Mouse (Mus musculus): Measurements from ENCODE around the gene Ugt1a6a.
A peak's percentile ranks its signal among the peaks of the same experiment; 100 is the strongest.

The Ugt1a6a gene

GRCm38 (mm10) chr1:88249596-88249995 lies 115.0 kb downstream of the Ugt1a6a start:
- no peak for DNase-seq (ENCODE audit: low spot score)

GRCm38 (mm10) chr1:88250023-88250422 lies 115.4 kb downstream of the Ugt1a6a start:
- DNase-seq (ENCODE audit: low spot score) = no peak

GRCm38 (mm10) chr1:88253106-88253505 lies 118.5 kb downstream of the Ugt1a6a start:
- DNase-seq (ENCODE audit: low spot score) = no peak

- DNase-seq (ENCODE audit: low spot score) = no peak
These were observed 118.9 kb downstream of the Ugt1a6a start for GRCm38 (mm10) chr1:88253540-88253939.

- peak; percentile 63 for DNase-seq (ENCODE audit: low spot score)
These were observed 120.3 kb downstream of the Ugt1a6a start for GRCm38 (mm10) chr1:88254793-88255465.

GRCm38 (mm10) chr1:88255466-88255857 lies 120.9 kb downstream of the Ugt1a6a start:
- no peak for DNase-seq (ENCODE audit: low spot score)

- DNase-seq (ENCODE audit: low spot score) = no peak
These were observed 121.6 kb downstream of the Ugt1a6a start for GRCm38 (mm10) chr1:88255989-88256754.

- no peak for DNase-seq (ENCODE audit: low spot score)
These were observed 122.5 kb downstream of the Ugt1a6a start for GRCm38 (mm10) chr1:88256886-88257663.

- DNase-seq (ENCODE audit: low spot score) = no peak
These were observed 123.1 kb downstream of the Ugt1a6a start for GRCm38 (mm10) chr1:88257681-88258080.

GRCm38 (mm10) chr1:88258361-88258760 lies 123.8 kb downstream of the Ugt1a6a start:
- DNase-seq (ENCODE audit: low spot score) = no peak

GRCm38 (mm10) chr1:88258881-88259642 lies 124.5 kb downstream of the Ugt1a6a start:
- no peak for DNase-seq (ENCODE audit: low spot score)

GRCm38 (mm10) chr1:88259643-88260024 lies 125.0 kb downstream of the Ugt1a6a start:
- DNase-seq (ENCODE audit: low spot score) = no peak

- peak; percentile 77 for DNase-seq (ENCODE audit: low spot score)
These were observed 125.5 kb downstream of the Ugt1a6a start for GRCm38 (mm10) chr1:88260114-88260513.

GRCm38 (mm10) chr1:88260604-88261377 lies 126.2 kb downstream of the Ugt1a6a start:
- no peak for DNase-seq (ENCODE audit: low spot score)

GRCm38 (mm10) chr1:88261706-88262105 lies 127.1 kb downstream of the Ugt1a6a start:
- no peak for DNase-seq (ENCODE audit: low spot score)

- DNase-seq (ENCODE audit: low spot score) = peak; percentile 96
These were observed 127.6 kb downstream of the Ugt1a6a start for GRCm38 (mm10) chr1:88262255-88262654.

GRCm38 (mm10) chr1:88262961-88263360 lies 128.4 kb downstream of the Ugt1a6a start:
- DNase-seq (ENCODE audit: low spot score) = no peak

GRCm38 (mm10) chr1:88263778-88264177 lies 129.2 kb downstream of the Ugt1a6a start:
- no peak for DNase-seq (ENCODE audit: low spot score)

- DNase-seq (ENCODE audit: low spot score) = no peak
These were observed 129.7 kb downstream of the Ugt1a6a start for GRCm38 (mm10) chr1:88264237-88264868.

- peak; percentile 87 for DNase-seq (ENCODE audit: low spot score)
These were observed 130.2 kb downstream of the Ugt1a6a start for GRCm38 (mm10) chr1:88264869-88265240.

- DNase-seq (ENCODE audit: low spot score) = no peak
These were observed 131.5 kb downstream of the Ugt1a6a start for GRCm38 (mm10) chr1:88266123-88266522.

Data from MN1 (cell line).